Mouse (Mus musculus): ENCODE results near the gene Notch2.

The Notch2 gene

GRCm38 (mm10) chr3:98072570-98072969 lies 59.2 kb downstream of the Notch2 start:
- no peak for DNase-seq (ENCODE audit: low read depth, low spot score)

GRCm38 (mm10) chr3:98073545-98073944 lies 60.2 kb downstream of the Notch2 start:
- no peak for DNase-seq (ENCODE audit: low read depth, low spot score)

- DNase-seq (ENCODE audit: low read depth, low spot score) = no peak
These were observed 61.4 kb downstream of the Notch2 start for GRCm38 (mm10) chr3:98074622-98075231.

- DNase-seq (ENCODE audit: low read depth, low spot score) = no peak
These were observed 64.5 kb downstream of the Notch2 start for GRCm38 (mm10) chr3:98077866-98078265.

- DNase-seq (ENCODE audit: low read depth, low spot score) = no peak
These were observed 65.5 kb downstream of the Notch2 start for GRCm38 (mm10) chr3:98078816-98079215.

GRCm38 (mm10) chr3:98079601-98080215 lies 66.4 kb downstream of the Notch2 start:
- DNase-seq (ENCODE audit: low read depth, low spot score) = no peak

- no peak for DNase-seq (ENCODE audit: low read depth, low spot score)
These were observed 67.3 kb downstream of the Notch2 start for GRCm38 (mm10) chr3:98080630-98081029.

- no peak for DNase-seq (ENCODE audit: low read depth, low spot score)
These were observed 68.9 kb downstream of the Notch2 start for GRCm38 (mm10) chr3:98082188-98082587.

- no peak for DNase-seq (ENCODE audit: low read depth, low spot score)
These were observed 69.6 kb downstream of the Notch2 start for GRCm38 (mm10) chr3:98082972-98083371.

GRCm38 (mm10) chr3:98084061-98084655 lies 70.8 kb downstream of the Notch2 start:
- DNase-seq (ENCODE audit: low read depth, low spot score) = no peak

GRCm38 (mm10) chr3:98084870-98085269 lies 71.5 kb downstream of the Notch2 start:
- no peak for DNase-seq (ENCODE audit: low read depth, low spot score)

GRCm38 (mm10) chr3:98085812-98086268 lies 72.5 kb downstream of the Notch2 start:
- DNase-seq (ENCODE audit: low read depth, low spot score) = peak; percentile 28

GRCm38 (mm10) chr3:98086441-98086840 lies 73.1 kb downstream of the Notch2 start:
- DNase-seq (ENCODE audit: low read depth, low spot score) = no peak

- no peak for DNase-seq (ENCODE audit: low read depth, low spot score)
These were observed 73.5 kb downstream of the Notch2 start for GRCm38 (mm10) chr3:98086860-98087259.

GRCm38 (mm10) chr3:98087551-98087950 lies 74.2 kb downstream of the Notch2 start:
- no peak for DNase-seq (ENCODE audit: low read depth, low spot score)

GRCm38 (mm10) chr3:98089702-98090101 lies 76.4 kb downstream of the Notch2 start:
- no peak for DNase-seq (ENCODE audit: low read depth, low spot score)

GRCm38 (mm10) chr3:98090129-98090528 lies 76.8 kb downstream of the Notch2 start:
- DNase-seq (ENCODE audit: low read depth, low spot score) = no peak

- DNase-seq (ENCODE audit: low read depth, low spot score) = no peak
These were observed 79.5 kb downstream of the Notch2 start for GRCm38 (mm10) chr3:98092680-98093370.

- DNase-seq (ENCODE audit: low read depth, low spot score) = no peak
These were observed 80.6 kb downstream of the Notch2 start for GRCm38 (mm10) chr3:98093954-98094353.

- DNase-seq (ENCODE audit: low read depth, low spot score) = no peak
These were observed 81.6 kb downstream of the Notch2 start for GRCm38 (mm10) chr3:98094629-98095583.

GRCm38 (mm10) chr3:98096981-98097380 lies 83.7 kb downstream of the Notch2 start:
- DNase-seq (ENCODE audit: low read depth, low spot score) = no peak
